Mouse (Mus musculus) stomach, postnatal 0 days (tissue): ENCODE data around the gene Cobl.

Source experiments
- CTCF ChIP-seq: IDR thresholded peaks from 2 replicates; pipeline ENCODE4 v1.5.1; 2016; ENCODE audit warnings: antibody characterized with exemption, low read depth, mild to moderate bottlenecking, moderate library complexity
- EP300 ChIP-seq: optimal IDR thresholded peaks from 2 replicates; pipeline ENCODE3; 2016; ENCODE audit warnings: antibody characterized with exemption

DNA sequence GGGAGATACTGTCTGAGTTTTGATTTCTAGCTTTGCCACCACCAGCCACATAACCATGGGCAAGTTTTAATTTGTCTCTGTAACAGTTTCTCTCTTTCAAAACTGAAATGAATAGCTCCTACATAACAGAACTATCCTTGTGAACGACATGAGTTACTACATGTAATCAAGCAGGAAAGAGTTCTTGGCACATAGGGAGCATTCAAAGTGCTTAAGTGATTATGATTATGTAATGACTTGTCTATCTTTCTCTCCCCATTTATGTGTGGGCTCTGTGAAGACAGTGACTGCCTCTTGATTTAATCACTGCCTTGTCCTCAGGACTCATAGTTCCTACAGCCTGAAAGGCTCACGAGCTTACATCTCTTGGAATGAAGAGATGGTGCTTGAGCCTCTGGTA is 118.3 kb downstream of the Cobl start:
- TF ChIP-seq CTCF (no peak), EP300 (no peak)
